26 mouse cellular contexts compared by ENCODE assay signal in the genomic region with DNA sequence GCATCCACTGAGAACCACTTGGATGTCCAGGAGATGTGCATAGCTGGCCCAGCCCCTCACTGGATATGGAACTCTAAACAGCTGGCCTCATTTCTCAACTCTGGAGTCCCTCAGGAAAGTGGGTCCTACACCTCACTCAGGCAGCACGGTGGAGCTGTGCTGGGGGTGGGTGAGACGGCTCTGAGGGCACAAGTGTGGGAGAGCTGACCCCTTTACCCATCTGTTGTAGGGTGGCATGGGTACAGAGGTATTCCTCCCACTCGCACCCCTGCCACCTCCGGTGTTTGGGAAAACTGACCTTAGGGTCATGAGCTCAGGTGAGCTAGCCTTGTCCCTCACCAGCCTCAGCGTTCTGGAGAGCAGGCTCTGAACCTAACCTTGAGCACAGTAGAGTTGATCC.
A peak's percentile ranks its signal among the peaks of the same experiment; 100 is the strongest.
DNase-seq lines count a peak whose midpoint lies in the region; ATAC-seq and TF ChIP-seq lines count a peak whose summit lies in the region.
"Had no signal": no experiment of that assay in that cellular context is flagged by ENCODE, and none has a peak within 500 bp of the region (broad histone marks: within the 10 kb centered on the region; RNA-seq: fewer than 3 reads in every experiment).

No protein-coding gene starts in this region.

- H3K27ac ChIP-seq in embryonic facial prominence, embryonic 11.5 days (replicated peaks; ENCODE audit: low read depth, low read length): no peak overlapping the region
- no peak overlapping the region for H3K27ac ChIP-seq in embryonic facial prominence, embryonic 10.5 days (replicated peaks)
- no peak overlapping the region for H3K27ac ChIP-seq in heart, embryonic 10.5 days
- H3K27ac ChIP-seq in hindbrain, embryonic 13.5 days: no peak overlapping the region
- no peak overlapping the region for H3K27ac ChIP-seq in hindbrain, embryonic 16.5 days (ENCODE audit: low read depth, low read length)
- no peak overlapping the region for H3K27ac ChIP-seq in stomach, embryonic 14.5 days (ENCODE audit: low read length)
- H3K27ac ChIP-seq in stomach, postnatal 0 days (replicated peaks): no peak overlapping the region
- H3K27ac ChIP-seq: forebrain, embryonic 12.5 days had no signal

- no peak for DNase-seq in embryonic facial prominence, embryonic 11.5 days (ENCODE audit: low spot score)
- DNase-seq in embryonic facial prominence, embryonic 10.5 days (ENCODE audit: low spot score): no peak
- peak; percentile 69 for DNase-seq in heart, embryonic 10.5 days (ENCODE audit: low spot score)
- DNase-seq in heart, adult 18-20 months: no peak
- DNase-seq in stomach, postnatal 0 days (ENCODE audit: low spot score): no peak
- DNase-seq: adrenal gland, adult 8-10 months; adrenal gland, postnatal 14 days; adrenal gland, postnatal 36 days; B cell, adult 2 months; cerebellum, adult 11-12 months; cerebellum, adult 2 months; cerebellum, adult 9-10 months; cerebellum, postnatal 14 days; cerebellum, postnatal 36 days; embryo, embryonic 11 days; forebrain, postnatal 0 days had no signal

- no peaks in the 10 kb centered on the region for H3K4me1 ChIP-seq in embryonic facial prominence, embryonic 11.5 days (ENCODE audit: control insufficient read depth, insufficient read depth, low read length)
- no peaks in the 10 kb centered on the region for H3K4me1 ChIP-seq in embryonic facial prominence, embryonic 10.5 days
- no peaks in the 10 kb centered on the region for H3K4me1 ChIP-seq in heart, embryonic 10.5 days
- H3K4me1 ChIP-seq in hindbrain, embryonic 13.5 days (replicated peaks): no peaks in the 10 kb centered on the region
- H3K4me1 ChIP-seq in hindbrain, embryonic 16.5 days (ENCODE audit: control insufficient read depth, insufficient read depth, low read depth, low read length): no peaks in the 10 kb centered on the region
- H3K4me1 ChIP-seq in stomach, embryonic 14.5 days (ENCODE audit: control insufficient read depth, insufficient read depth, low read length): no peaks in the 10 kb centered on the region
- no peaks in the 10 kb centered on the region for H3K4me1 ChIP-seq in stomach, postnatal 0 days (replicated peaks; ENCODE audit: control insufficient read depth, insufficient read depth)
- H3K4me1 ChIP-seq: forebrain, embryonic 12.5 days had no signal

- H3K27me3 ChIP-seq in embryonic facial prominence, embryonic 11.5 days (ENCODE audit: control insufficient read depth, insufficient read depth, low read length): no peaks in the 10 kb centered on the region
- H3K27me3 ChIP-seq in embryonic facial prominence, embryonic 10.5 days (replicated peaks; ENCODE audit: low read depth, poor library complexity, severe bottlenecking): no peaks in the 10 kb centered on the region
- no peaks in the 10 kb centered on the region for H3K27me3 ChIP-seq in heart, embryonic 10.5 days (ENCODE audit: insufficient read depth, poor library complexity, severe bottlenecking)
- no peaks in the 10 kb centered on the region for H3K27me3 ChIP-seq in hindbrain, embryonic 13.5 days
- no peaks in the 10 kb centered on the region for H3K27me3 ChIP-seq in hindbrain, embryonic 16.5 days (replicated peaks; ENCODE audit: control insufficient read depth, insufficient read depth, low read length)
- H3K27me3 ChIP-seq in stomach, embryonic 14.5 days (ENCODE audit: control insufficient read depth, insufficient read depth, low read length): no peaks in the 10 kb centered on the region
- H3K27me3 ChIP-seq in stomach, postnatal 0 days (ENCODE audit: control insufficient read depth, insufficient read depth, low read length): no peaks in the 10 kb centered on the region
- H3K27me3 ChIP-seq: CH12.LX; forebrain, embryonic 12.5 days; Patski had no signal

- WGBS in embryonic facial prominence, embryonic 11.5 days: 91% methylated on average over 5 of the region's 5 CpGs
- WGBS in embryonic facial prominence, embryonic 10.5 days: 92% methylated on average over 5 of the region's 5 CpGs
- WGBS in heart, embryonic 10.5 days: 86% methylated on average over 5 of the region's 5 CpGs
- 92% methylated on average over 5 of the region's 5 CpGs for WGBS in hindbrain, embryonic 13.5 days
- 93% methylated on average over 5 of the region's 5 CpGs for WGBS in hindbrain, embryonic 16.5 days
- 87% methylated on average over 5 of the region's 5 CpGs for WGBS in stomach, embryonic 14.5 days
- WGBS in stomach, postnatal 0 days: 83% methylated on average over 5 of the region's 5 CpGs

- no peak overlapping the region for H3K9ac ChIP-seq in embryonic facial prominence, embryonic 11.5 days (replicated peaks; ENCODE audit: low read length)
- H3K9ac ChIP-seq in hindbrain, embryonic 13.5 days: no peak overlapping the region
- no peak overlapping the region for H3K9ac ChIP-seq in hindbrain, embryonic 16.5 days (ENCODE audit: low read depth, low read length)
- H3K9ac ChIP-seq in stomach, embryonic 14.5 days (replicated peaks; ENCODE audit: low read depth, low read length): no peak overlapping the region
- no peak overlapping the region for H3K9ac ChIP-seq in stomach, postnatal 0 days (ENCODE audit: low read length)
- H3K9ac ChIP-seq: forebrain, embryonic 12.5 days; forebrain, postnatal 0 days had no signal

- no peak for TF ChIP-seq EP300 in stomach, postnatal 0 days (optimal IDR thresholded peaks at IDR 0.05)

- no peaks in the 10 kb centered on the region for H3K36me3 ChIP-seq in embryonic facial prominence, embryonic 11.5 days (replicated peaks; ENCODE audit: control insufficient read depth, insufficient read depth, low read depth, low read length)
- no peaks in the 10 kb centered on the region for H3K36me3 ChIP-seq in embryonic facial prominence, embryonic 10.5 days (replicated peaks)
- H3K36me3 ChIP-seq in heart, embryonic 10.5 days: no peaks in the 10 kb centered on the region
- H3K36me3 ChIP-seq in hindbrain, embryonic 13.5 days: no peaks in the 10 kb centered on the region
- H3K36me3 ChIP-seq in hindbrain, embryonic 16.5 days (ENCODE audit: control insufficient read depth, insufficient read depth, low read length): no peaks in the 10 kb centered on the region
- H3K36me3 ChIP-seq in stomach, embryonic 14.5 days (ENCODE audit: control insufficient read depth, insufficient read depth, low read length): no peaks in the 10 kb centered on the region
- H3K36me3 ChIP-seq in stomach, postnatal 0 days (ENCODE audit: control insufficient read depth, insufficient read depth, low read length): no peaks in the 10 kb centered on the region
- H3K36me3 ChIP-seq: forebrain, embryonic 12.5 days; G1E had no signal

- H3K4me2 ChIP-seq in embryonic facial prominence, embryonic 11.5 days (ENCODE audit: low read depth, low read length): no peak overlapping the region
- no peak overlapping the region for H3K4me2 ChIP-seq in hindbrain, embryonic 13.5 days
- no peak overlapping the region for H3K4me2 ChIP-seq in hindbrain, embryonic 16.5 days (ENCODE audit: low read length)
- H3K4me2 ChIP-seq in stomach, embryonic 14.5 days (replicated peaks; ENCODE audit: low read depth, low read length): no peak overlapping the region
- no peak overlapping the region for H3K4me2 ChIP-seq in stomach, postnatal 0 days (replicated peaks; ENCODE audit: low read depth)
- H3K4me2 ChIP-seq: forebrain, embryonic 12.5 days had no signal

- H3K4me3 ChIP-seq in embryonic facial prominence, embryonic 11.5 days (ENCODE audit: low read depth, low read length): no peak overlapping the region
- H3K4me3 ChIP-seq in embryonic facial prominence, embryonic 10.5 days: no peak overlapping the region
- no peak overlapping the region for H3K4me3 ChIP-seq in heart, embryonic 10.5 days
- no peak overlapping the region for H3K4me3 ChIP-seq in hindbrain, embryonic 13.5 days
- H3K4me3 ChIP-seq in hindbrain, embryonic 16.5 days (ENCODE audit: low read length): no peak overlapping the region
- H3K4me3 ChIP-seq in stomach, embryonic 14.5 days (ENCODE audit: low read depth, low read length): no peak overlapping the region
- H3K4me3 ChIP-seq in stomach, postnatal 0 days (ENCODE audit: low read depth, low read length): no peak overlapping the region
- H3K4me3 ChIP-seq: forebrain, embryonic 12.5 days had no signal

- TF ChIP-seq CTCF in stomach, postnatal 0 days (IDR thresholded peaks at IDR 0.05; ENCODE audit: low read depth): no peak

- peak; percentile 39; the same call in 1 of the 2 replicates for ATAC-seq in embryonic facial prominence, embryonic 11.5 days (replicated peaks; ENCODE audit: insufficient number of reproducible peaks, low FRiP score, low TSS enrichment, low read depth)
- 0 out of 2 replicates have a peak, but pooled peaks have one; percentile 57 for ATAC-seq in hindbrain, embryonic 13.5 days (ENCODE audit: low FRiP score)
- ATAC-seq in hindbrain, embryonic 16.5 days: no peak
- peak; percentile 42; the same call in 1 of the 2 replicates for ATAC-seq in stomach, embryonic 14.5 days (ENCODE audit: insufficient number of reproducible peaks, insufficient read depth, low FRiP score, low read depth)
- no peak for ATAC-seq in stomach, postnatal 0 days (ENCODE audit: low FRiP score, low TSS enrichment)
- ATAC-seq: activated CD4-positive, CD25-positive, alpha-beta regulatory T cell, adult 4 months; CD4-positive, CD25-positive, alpha-beta regulatory T cell, adult 4 months; forebrain, embryonic 14.5 days; forebrain, postnatal 0 days; Patski had no signal

- no peaks in the 10 kb centered on the region for H3K9me3 ChIP-seq in embryonic facial prominence, embryonic 11.5 days (replicated peaks; ENCODE audit: control insufficient read depth, low read length)
- H3K9me3 ChIP-seq in embryonic facial prominence, embryonic 10.5 days: no peaks in the 10 kb centered on the region
- H3K9me3 ChIP-seq in heart, embryonic 10.5 days: no peaks in the 10 kb centered on the region
- H3K9me3 ChIP-seq in hindbrain, embryonic 13.5 days: no peaks in the 10 kb centered on the region
- no peaks in the 10 kb centered on the region for H3K9me3 ChIP-seq in hindbrain, embryonic 16.5 days (ENCODE audit: control insufficient read depth, low read length)
- no peaks in the 10 kb centered on the region for H3K9me3 ChIP-seq in stomach, embryonic 14.5 days (ENCODE audit: control insufficient read depth, low read depth, low read length)
- no peaks in the 10 kb centered on the region for H3K9me3 ChIP-seq in stomach, postnatal 0 days (ENCODE audit: control insufficient read depth, low read length)
- H3K9me3 ChIP-seq: forebrain, embryonic 12.5 days had no signal

Comparison
In these comparisons a context has a peak if more than half of its experiments do, and no peak if none do; other contexts are left out.
1. ATAC-seq: peak in embryonic facial prominence, embryonic 11.5 days (single experiment), hindbrain, embryonic 13.5 days (single experiment) and stomach, embryonic 14.5 days (single experiment); none in hindbrain, embryonic 16.5 days (single experiment) and stomach, postnatal 0 days (single experiment).